Mouse (Mus musculus): ENCODE data around the gene Wnt5b.

Wnt5b gene

DNA sequence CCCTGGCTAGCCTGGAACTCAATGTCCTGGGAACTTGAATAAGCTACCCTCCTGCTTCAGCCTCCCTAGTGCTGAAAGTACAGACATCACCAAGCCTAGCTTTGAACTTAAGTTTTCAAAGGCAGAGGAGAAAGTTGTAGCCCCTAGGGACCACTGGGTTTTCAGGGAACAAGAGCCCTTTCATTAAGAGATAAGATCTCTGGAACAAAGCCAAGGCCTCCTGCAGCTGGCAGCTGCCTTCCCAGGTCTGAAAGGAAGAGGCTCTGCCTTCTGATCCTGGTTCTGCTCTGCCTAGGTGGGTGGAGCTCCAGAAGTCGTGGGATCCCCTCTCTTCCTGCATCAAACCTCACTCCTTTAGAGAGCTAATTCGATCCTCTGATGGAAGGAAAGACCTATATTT lies 58.7 kb downstream of the Wnt5b start:
- DNase-seq (ENCODE audit: low read depth): peak; percentile 56

DNA sequence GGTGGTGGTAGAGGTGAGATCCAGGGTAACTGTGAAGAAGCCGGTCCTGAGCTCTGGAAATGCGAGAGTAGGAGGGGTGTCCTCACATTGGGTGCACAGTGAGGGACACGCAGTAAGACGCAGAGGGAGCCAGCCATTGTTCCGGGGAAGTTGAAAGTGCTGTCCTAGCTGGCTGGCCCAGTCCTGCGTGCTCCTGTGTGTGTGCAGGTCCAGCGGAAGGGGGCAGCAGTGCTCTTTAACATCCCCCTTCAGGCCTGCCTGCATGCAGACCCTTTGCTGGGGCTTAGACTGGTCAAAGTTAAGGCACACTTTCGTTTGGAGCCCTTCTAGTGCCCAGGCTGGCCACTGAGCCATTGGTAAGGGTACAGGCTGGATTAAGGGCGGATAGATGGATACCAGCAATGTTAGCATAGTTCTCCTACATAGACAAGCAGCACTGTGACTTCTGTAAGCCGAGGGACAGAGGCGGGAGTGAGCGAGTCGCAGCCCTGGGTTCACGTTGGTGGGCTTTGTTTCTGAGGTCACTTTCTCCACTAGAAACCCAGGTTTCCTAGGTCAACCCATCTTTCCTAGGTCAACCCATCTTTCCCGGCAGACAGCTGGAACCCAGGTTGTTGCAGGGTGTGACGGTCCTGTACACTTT lies 61.1 kb downstream of the Wnt5b start:
- no peak for DNase-seq (ENCODE audit: low read depth)

DNA sequence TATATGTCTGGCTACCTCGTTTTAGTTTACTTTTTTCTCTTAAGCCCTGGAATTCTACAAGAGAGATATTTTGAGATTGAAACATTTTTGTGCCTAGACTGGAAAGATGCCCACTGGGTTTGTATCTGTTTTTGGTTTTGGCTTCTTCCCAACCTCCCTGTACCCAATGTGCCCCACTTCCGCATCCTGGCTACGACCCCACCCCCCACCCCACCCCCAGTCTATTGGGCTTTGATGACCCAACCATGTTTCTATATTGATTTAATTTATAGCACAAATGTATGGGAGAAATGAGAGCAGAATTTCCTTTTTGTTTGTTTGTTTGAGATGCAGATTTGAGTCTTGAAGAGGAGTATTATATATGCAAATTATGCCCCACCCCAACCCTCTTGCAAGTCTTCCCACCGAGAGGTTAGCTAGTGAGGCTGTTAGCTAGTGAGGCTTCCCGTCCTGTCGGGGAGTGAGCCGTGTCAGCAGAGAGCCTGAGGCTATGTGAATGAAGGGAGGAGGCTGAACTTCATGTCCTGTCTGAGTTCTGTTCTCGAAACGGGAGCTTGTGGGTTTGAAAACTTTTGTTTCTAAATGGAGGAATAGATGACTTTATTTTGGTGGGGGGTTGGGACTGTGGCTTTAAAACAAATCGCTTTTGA lies 62.3 kb downstream of the Wnt5b start:
- DNase-seq (ENCODE audit: low read depth): peak; percentile 76

DNA sequence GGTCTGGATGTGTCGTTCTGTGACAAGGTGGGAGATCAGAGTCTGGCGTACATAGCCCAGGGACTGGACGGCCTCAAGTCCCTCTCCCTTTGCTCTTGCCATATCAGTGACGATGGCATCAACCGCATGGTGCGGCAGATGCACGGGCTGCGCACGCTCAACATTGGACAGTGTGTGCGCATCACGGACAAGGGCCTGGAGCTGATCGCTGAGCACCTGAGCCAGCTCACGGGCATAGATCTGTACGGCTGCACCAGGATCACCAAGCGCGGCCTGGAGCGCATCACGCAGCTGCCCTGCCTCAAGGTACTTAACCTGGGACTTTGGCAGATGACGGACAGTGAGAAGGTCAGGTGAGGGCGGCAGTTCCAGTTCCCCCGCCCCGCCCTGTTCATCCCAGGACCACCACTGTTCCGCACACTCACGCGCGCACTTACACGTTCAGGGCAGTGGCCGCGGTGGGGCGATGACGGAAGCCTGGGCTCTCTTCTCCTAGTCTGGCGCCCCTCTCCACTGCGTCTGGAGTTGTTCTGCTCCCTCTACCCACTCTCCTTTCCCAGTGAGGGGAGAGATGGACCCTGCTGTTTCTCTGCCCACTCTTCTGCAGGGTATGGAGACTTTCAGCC lies 63.3 kb downstream of the Wnt5b start:
- peak; percentile 38 for DNase-seq (ENCODE audit: low read depth)

DNA sequence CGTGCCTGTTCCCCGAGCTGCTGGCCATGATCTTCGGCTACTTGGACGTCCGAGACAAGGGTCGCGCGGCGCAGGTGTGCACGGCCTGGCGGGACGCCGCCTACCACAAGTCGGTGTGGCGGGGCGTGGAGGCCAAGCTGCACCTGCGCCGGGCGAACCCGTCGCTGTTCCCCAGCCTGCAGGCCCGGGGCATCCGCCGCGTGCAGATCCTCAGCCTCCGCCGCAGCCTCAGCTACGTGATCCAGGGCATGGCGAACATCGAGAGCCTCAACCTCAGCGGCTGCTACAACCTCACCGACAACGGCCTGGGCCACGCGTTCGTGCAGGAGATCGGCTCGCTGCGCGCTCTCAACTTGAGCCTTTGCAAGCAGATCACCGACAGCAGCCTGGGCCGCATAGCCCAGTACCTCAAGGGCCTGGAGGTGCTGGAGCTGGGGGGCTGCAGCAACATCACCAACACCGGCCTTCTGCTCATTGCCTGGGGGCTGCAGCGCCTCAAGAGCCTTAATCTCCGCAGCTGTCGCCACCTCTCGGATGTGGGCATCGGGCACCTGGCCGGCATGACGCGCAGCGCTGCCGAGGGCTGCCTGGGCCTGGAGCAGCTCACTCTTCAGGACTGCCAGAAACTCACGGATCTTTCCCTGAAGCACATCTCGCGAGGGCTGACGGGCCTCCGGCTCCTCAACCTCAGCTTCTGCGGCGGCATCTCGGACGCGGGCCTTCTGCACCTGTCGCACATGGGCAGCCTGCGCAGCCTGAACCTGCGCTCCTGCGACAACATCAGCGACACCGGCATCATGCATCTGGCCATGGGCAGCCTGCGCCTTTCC lies 64.1 kb downstream of the Wnt5b start:
- peak; percentile 75 for DNase-seq (ENCODE audit: low read depth)

DNA sequence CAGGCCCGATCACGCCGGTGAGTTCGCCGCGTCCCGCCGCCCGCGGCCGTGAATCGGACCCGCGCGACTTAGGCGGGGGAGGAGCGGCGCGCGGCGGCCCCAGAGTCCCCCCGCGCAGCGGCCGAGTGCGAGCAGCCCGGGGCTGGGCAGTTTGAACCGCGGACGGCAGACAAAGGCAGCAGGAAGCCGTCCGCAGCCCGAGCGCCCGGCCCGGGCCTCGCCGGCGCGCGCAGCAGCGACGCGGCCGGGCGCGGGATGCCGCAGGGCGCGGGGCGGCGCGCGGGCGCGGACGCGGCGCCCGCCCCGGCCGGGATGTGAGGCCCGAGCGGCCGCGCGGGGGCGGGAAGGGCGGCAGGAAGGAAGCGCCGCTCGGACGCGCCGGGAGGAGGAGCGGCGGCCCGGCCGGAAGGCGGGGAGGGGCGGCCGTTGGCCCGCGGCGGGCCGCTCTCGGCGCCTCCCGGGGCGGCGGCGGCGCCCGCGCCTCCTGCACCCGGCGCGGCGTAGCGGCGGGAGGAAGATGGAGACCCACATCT lies 64.7 kb downstream of the Wnt5b start, which contains the start of gene Fbxl14:
Gene Fbxl14 (plus strand): TSS at position 326 of the 533 bp plus-strand sequence.
- DNase-seq (ENCODE audit: low read depth): no peak

DNA sequence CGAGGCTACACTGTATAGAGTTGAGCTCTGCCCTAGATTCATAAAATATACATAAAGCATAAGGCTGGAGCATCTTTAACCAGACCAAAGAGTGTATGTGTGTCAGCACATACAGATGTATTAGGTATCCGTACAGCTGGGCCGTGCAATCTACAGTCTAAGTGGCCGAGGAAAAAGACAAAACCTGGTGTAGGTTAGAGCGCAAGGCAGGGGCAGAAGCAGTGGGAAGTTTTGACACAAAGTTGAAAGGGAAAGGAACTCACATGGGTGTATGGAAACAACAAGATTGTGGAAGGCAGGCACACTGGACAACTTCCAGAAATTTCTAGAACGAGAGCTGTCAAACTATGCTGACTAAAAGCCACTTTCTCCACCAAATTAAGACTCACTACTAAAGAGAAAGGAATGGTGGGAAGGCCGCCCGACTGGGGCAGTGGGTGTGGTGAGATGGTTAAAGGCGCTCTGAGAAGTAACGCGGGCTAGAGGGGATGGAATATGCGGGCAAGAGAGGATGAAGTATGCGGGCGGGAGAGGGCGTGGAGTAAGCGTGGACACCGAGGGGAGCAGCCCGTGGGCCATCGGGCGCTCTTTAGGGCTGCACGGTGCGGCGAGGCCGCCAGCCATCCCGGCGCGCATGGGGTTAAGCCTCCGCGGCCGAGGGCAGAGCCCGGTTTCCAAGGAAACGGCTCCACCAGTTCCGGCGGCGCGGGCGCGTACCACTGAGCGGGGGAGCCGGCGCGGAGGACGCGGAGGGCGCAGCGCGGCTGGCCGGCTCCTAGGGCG lies 65.4 kb downstream of the Wnt5b start:
- peak; percentile 80 for DNase-seq (ENCODE audit: low read depth)

DNA sequence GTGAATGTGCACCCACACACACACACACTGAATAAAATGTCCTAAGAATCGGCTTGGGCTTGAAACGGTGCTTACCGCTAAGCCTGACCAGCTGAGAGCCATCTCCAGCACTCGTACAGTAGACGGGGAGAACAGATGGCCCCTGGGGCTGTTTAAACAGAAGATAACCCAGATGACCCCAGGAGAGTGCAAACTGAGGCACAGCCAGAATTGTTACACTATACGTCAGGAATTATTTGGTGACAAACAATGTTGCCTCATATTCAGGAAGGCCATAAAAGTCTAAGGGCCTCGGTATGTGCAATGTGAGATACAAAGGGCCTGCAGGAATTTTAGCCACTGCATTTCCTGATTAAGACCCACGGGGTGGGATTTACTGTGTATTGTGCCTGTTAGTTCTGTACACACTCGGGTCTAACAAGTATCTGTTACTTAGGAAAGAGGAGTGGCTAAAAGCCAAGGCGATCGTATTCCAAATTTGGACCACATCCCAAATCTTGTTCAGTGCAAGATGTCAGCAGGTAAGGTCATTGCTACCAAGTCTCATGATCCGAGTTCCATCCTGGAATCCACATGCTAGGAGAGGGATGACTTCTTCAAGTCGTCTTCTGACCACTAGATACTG lies 66.3 kb downstream of the Wnt5b start:
- no peak for DNase-seq (ENCODE audit: low read depth)

DNA sequence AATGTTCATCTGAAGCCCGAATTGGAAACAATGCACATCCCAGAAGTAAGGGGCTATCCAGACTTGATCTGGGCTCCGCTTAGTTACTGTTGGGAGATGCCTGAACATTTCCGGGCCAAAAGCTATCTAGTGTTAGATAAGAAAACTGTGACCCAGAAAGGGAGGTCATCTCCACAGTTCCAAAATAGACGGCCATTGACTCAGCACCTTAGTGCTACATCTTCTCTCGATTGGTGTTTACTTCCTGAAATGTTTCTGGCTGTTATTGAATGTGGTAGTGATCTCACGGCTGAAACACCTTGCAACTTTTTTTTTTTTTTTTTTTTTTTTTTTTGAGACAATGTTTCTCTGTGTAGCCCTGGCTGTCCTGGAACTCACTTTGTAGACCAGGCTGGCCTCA lies 68.2 kb downstream of the Wnt5b start:
- DNase-seq (ENCODE audit: low read depth): no peak

DNA sequence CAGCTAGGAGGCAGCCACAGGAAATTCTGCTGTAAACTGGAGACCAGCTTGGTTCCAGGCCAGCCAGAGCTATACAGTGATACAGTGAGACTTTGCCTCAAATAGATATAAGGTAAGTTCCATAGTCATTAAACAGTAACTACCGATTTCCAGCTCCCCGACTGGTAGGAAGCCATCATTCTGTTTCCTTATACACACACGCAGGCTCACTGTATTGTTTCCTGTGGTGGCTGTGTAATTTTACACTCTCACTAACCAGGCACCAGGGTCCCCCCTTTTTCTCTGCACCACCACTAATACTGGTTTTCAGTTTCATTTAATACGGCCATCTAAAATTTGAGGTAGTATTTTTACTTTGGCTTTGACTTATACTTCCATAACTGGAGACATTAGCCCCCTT lies 70.2 kb downstream of the Wnt5b start:
- DNase-seq (ENCODE audit: low read depth): peak; percentile 52

DNA sequence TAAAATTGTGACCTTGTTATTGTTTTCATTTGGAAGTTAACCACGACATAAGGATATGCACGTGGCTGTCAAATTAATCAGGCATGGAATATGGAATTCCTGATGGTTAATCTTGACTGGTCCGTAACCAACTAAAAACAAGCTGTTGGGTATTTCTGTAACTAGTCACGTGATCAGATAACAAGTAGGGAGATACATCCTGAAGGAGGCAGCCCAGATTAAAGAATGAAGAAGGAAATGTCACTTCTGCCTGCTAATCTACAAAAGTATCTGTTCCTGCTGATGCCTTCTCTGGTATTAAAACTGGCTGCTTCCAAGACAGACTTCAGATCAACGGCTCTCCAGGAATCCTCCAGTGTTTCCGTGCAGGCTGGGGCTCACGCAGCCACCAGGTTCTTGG lies 70.7 kb downstream of the Wnt5b start:
- DNase-seq (ENCODE audit: low read depth): peak; percentile 71

DNA sequence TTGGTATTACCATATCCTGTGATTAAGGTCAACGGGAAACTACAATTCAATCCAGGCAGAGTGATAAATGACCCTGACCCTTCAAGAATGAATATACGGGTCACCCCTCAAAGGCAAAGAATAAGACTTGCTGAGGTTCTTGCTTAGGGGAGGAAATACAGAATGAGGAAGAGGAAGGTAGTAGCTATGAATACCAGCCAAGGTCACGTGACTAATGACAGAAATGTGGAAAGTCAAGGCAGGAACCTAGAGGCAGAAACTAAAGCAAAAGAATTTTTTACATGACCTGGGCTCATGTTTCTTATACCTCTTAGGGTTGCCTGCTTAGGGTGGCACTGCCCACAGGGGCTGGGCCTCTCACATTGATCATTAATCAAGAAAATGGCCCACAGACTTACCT lies 71.4 kb downstream of the Wnt5b start:
- peak; percentile 68 for DNase-seq (ENCODE audit: low read depth)

DNA sequence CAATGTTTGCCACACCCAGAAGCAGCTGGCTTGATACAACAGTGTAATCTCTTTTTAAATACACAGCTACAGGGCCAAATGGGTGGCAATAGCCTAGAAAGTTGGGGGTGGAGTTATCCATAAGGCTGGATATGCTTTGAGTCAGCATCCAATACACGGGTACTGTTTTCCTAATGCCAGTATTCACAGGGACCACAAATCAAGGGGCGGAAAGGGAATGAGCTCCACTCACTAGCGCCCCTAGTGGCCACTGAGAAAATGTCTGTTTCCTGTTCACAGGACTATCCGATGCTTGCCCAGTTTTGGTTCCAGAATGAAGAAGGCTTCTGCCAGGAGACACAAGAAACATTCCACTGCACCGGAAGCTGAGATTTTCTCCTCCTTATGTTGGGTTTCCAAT lies 72.0 kb downstream of the Wnt5b start:
- peak; percentile 61 for DNase-seq (ENCODE audit: low read depth)

DNA sequence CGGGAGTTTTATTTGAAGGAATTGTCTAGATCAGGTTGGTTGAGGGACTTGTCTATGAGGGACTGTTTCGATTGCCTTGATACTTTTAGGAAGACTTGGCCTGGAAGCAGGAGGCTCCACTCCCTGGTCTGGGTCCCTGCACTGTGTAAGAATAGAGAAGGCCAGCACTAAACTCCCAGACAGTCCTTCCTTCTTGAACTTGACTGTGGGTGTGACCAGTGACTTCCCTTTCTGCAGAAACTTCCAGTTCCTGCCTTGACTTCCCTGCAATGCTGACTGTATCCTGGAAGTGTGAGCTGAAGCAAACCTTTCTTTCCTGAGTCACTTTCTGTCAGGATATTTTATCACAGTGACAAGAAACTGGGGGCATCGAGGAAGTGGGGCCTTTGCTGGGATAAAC lies 73.4 kb downstream of the Wnt5b start:
- DNase-seq (ENCODE audit: low read depth): no peak

DNA sequence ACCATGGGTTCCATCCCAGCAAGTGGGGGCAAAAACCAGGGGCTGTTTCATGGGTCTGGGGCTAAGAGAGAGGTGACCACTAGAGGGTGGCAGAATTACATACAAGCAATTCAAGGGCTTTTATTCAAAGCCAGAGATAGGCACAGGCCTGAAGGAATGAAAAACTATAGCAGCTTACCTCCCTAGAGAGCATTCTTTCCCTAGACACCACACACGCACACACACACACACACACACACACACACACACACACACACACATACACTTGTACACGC lies 76.4 kb downstream of the Wnt5b start:
- DNase-seq (ENCODE audit: low read depth): peak; percentile 60

DNA sequence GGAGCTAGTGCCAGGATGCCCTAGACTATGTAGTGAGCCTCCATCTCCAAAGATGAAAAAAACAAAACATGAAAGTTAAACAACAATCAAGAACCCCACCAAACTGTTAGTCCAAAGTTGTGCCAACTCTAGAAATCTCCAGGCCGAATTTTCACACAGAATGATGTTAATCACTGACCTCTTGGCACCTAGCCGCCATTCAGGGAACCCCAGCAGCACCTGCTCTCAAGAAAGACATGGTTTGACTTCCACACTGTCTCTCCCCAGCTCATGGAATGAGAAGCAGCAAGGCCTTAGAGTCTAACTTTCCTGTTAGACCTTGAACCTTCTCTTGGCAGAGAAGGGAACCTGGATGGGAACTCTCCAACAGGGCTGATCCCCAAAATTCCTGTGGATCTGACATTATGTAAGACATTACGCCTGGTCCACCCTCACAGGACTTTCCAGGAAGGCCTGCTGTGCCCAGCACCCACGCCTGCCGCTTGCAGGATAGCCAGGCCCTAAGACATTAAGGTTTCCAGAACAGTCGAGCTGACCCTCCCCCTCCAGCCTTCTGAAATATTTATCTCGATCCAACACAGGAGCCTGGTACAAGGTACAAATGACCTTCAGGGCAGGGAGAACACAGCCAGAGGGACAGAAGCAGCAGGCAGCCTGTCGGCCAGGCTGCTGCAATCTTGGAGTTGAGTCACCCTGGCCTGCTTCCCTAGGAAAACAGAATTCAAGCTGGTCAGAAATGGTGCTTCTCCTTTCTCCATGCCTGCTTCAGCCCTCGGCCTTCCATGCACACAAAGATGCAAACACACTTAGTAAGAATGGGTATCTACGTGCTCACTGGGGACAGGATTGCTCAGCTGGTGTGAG lies 77.0 kb downstream of the Wnt5b start:
- DNase-seq (ENCODE audit: low read depth): no peak

DNA sequence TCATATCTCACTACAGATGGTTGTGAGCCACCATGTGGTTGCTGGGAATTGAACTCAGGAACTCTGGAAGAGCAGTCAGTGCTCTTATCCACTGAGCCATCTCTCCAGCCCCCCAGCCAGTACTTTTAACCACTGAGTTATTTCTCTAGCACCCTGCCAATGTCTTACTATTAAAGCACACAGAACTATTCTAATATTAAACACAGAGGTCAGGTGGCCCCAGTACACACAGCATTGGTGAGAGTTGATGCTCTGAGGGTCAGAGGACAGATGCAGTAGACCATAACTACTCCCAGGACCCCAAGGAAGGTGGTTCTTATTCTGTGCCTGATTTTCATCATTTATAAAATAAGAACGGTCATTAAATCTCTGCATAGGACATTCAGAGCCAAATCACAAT lies 78.0 kb downstream of the Wnt5b start:
- no peak for DNase-seq (ENCODE audit: low read depth)

DNA sequence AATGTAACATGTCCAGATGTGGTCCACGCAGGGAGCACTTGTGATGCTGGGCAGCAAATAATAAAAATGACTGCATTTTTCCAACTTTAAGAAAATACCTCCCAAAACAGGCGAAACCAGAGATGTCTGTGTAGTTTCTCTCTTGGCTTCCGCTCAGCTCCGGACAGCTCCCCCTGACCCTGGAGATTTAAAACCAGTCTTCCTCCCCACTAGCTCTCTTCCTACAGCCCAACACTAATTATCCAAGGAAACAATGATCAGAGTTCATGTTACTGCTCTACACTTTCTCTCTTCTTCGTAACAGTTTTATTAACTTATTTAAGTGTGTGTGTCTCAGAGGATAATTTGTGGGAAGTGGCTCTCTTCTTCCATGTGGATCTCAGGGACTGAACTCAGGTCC lies 83.8 kb downstream of the Wnt5b start:
- DNase-seq (ENCODE audit: low read depth): no peak

DNA sequence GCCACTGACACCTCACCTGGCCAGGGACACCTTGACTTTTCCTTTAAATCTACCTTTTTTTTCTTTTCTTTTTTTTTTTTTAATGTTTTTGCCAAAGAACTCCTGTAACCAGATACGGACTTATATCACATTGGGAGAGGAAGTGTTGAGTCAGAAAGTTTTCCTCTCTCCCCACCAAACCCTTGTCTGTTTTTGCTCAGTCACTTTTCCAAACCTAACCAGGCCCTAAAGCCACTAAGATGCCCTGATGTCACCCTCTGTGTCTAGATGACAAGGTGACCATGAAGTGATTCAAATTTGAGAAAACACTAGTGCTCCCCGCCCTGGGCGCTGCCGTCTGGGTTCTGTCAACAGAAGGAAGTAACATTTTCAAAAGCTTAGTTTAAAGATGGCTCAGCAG lies 85.1 kb downstream of the Wnt5b start:
- DNase-seq (ENCODE audit: low read depth): peak; percentile 91

DNA sequence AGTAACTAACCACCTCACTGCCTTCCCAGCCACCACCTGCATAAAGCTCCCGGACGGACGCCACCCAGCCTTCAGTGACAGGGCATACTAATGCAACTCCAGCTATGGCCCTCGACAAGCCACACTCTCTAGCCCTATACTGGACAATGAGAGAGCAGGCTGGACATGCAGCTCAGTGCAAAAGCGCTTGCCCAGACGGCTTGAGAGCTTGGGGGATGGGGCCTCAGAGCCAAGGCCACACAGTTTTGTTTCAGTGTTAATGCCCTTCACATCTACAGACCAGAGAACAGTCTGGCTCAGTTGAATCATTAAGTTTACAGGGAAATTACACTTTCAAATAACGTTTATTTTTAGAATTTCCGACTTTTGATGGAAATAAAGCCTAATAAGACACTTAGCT lies 86.0 kb downstream of the Wnt5b start:
- DNase-seq (ENCODE audit: low read depth): no peak
